Mouse (Mus musculus): ENCODE results near the gene B230307C23Rik. TPM values are rescaled to one million over a fixed set of nuclear protein-coding genes. Genes with fewer than 3 reads are reported as not detected.
"Not testable (repeated sequence)": the region's sequence is repeated elsewhere in the genome, so short reads cannot be mapped to it uniquely, and the experiment has no call there.

B230307C23Rik gene
- polyA plus RNA-seq, 1 experiment, result 13.6 TPM

DNA sequence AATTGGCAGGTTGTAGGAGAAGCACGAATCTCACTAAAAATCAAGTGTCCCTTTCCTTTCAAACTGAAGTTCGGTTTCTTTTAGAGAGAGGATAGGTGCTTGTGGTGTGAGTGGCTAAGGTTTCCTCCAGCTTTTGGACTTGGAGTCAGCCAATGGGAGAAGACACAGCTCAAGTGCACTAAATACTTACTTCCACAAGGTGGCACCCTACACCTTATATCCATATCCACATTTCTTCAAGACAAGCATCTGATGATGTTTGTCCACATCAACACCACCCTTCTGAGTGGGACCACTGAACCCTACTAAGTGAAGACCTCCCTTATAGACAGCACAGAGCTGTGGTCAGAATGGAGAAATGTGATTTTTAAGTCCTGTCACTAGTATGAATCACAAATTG lies 44.6 kb downstream of the B230307C23Rik start:
- TF ChIP-seq POLR2A (IDR thresholded peaks at IDR 0.05; ENCODE audit: borderline replicate concordance, control insufficient read depth, low read depth, low read length) (no peak), CTCF (IDR thresholded peaks at IDR 0.05; ENCODE audit: control insufficient read depth, insufficient read depth, low read length) (no peak; the same call in 1 of the 2 replicates)
- 81% methylated on average over 2 of the region's 2 CpGs for WGBS
- Histone ChIP-seq H3K4me1 (ENCODE audit: control insufficient read depth, insufficient read depth, low read length) (no peaks in the 10 kb centered on the region), H3K4me3 (replicated peaks; ENCODE audit: control insufficient read depth, low read depth, low read length) (no peak overlapping the region), H3K27ac (ENCODE audit: control insufficient read depth, insufficient read depth, low read depth, low read length, poor library complexity) (no peak overlapping the region)

DNA sequence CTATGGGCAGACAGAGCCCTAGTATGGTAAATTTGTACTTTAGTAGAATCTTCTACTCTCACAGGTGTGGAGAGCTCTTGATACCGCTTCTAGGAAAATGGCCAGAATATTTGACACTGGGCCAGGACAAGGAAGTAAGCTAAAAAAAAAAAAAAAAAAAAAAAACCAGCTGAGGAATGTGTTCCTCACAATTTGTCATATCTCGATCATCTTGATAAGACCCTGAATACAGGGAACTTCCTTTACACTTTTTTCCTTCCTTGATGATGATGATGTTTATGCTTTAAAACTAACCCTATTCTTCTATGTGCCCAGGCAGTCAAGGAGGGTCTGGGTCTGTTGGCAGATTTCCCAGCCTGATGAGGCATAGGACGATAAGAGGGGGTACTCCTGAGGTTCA lies 82.3 kb downstream of the B230307C23Rik start:
- H3K4me1 ChIP-seq (ENCODE audit: control insufficient read depth, insufficient read depth, low read length), result not testable (repeated sequence)
- 64% methylated on average over 3 of the region's 3 CpGs for WGBS

DNA sequence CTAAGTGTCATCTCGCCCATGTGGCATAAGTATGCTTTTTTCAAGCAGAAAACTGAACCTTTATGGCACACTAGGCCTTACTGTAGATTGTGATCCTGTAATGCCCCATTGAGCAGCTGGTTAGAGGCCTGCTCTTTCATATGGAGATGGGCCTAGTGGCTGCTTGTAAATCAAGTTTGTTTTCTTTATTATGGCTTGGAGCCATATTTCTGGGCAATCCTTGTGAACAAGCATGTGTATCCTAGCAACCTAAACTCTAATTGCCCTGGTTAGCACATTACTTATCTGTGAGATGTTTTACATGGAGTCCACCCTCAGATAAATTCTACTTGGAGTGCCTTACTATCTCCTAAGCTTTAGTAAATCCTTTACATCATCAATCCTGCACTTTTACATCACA lies 84.0 kb downstream of the B230307C23Rik start:
- not testable (repeated sequence) for H3K27ac ChIP-seq (ENCODE audit: control insufficient read depth, insufficient read depth, low read depth, low read length, poor library complexity); H3K4me3 ChIP-seq (replicated peaks; ENCODE audit: control insufficient read depth, low read depth, low read length); H3K4me1 ChIP-seq (ENCODE audit: control insufficient read depth, insufficient read depth, low read length)
- WGBS, result 76% methylated on average over 1 of the region's 1 CpGs

More for the DNA sequence above, 82.3 kb downstream of the B230307C23Rik start:
- H3K4me3 ChIP-seq (replicated peaks; ENCODE audit: control insufficient read depth, low read depth, low read length); H3K27ac ChIP-seq (ENCODE audit: control insufficient read depth, insufficient read depth, low read depth, low read length, poor library complexity): not testable (repeated sequence)

Other genes starting within 250 kb of the B230307C23Rik start
- not detected in 2 replicates for gene Ripk4, start 233.5 kb upstream of the B230307C23Rik start, polyA plus RNA-seq (2011; ENCODE audit: insufficient read depth, insufficient read length, low replicate concordance, missing spikeins)
- gene Prdm15, start 145.5 kb upstream of the B230307C23Rik start, polyA plus RNA-seq (2011; ENCODE audit: insufficient read depth, insufficient read length, low replicate concordance, missing spikeins), result 3.3 and 9.9 TPM in 2 replicates
- 5.7 and 7.1 TPM in 2 replicates for gene C2cd2, start 34.7 kb upstream of the B230307C23Rik start, polyA plus RNA-seq (2011; ENCODE audit: insufficient read depth, insufficient read length, low replicate concordance, missing spikeins)
- gene Zbtb21, start 34.7 kb upstream of the B230307C23Rik start, polyA plus RNA-seq (2011; ENCODE audit: insufficient read depth, insufficient read length, low replicate concordance, missing spikeins), result 3.9 and 13.8 TPM in 2 replicates
- gene A630089N07Rik, start 85.1 kb downstream of the B230307C23Rik start, polyA plus RNA-seq (2011; ENCODE audit: insufficient read depth, insufficient read length, low replicate concordance, missing spikeins), result 2.5 and 4.2 TPM in 2 replicates

All from bone marrow, adult 2 months (tissue).